Mouse (Mus musculus) retina, postnatal 7 days (tissue): ENCODE results near the gene Neurod4.
A peak's percentile ranks its signal among the peaks of the same experiment; 100 is the strongest.
"Not testable (repeated sequence)": the region's sequence is repeated elsewhere in the genome, so short reads cannot be mapped to it uniquely, and the experiment has no call there.

Experiments used
- DNase-seq: peaks from one replicate; pipeline ENCODE4 v3.0.0-alpha.2; 2012; ENCODE audit warnings: low read depth, low spot score

Neurod4 gene

DNA sequence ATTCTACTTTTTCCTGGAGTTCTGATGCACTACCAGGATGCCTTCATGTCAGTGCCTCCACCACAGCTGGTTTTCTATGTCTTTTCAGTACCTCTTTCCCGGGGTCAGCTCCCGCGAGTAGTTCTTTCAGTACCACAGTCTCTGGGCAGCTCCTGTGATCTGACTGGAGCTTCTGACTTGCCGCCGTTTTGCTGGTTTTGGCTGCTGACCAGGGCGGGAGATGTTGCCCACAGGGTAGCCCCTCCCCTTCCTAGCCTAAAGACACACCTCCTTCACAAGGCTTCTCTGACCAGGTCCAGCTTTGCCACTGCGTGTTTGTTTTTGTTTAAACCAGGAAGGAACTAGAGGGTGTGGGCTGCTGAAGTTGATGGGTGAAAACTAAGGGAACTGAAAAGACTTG, at the start of gene Neurod4:
Neurod4 (minus strand) TSS at position 175 of the 400 bp plus-strand sequence.
- DNase-seq = no peak

- no peak for DNase-seq
These were observed 44.2 kb upstream of the Neurod4 start for GRCm38 (mm10) chr10:130324243-130324642.

GRCm38 (mm10) chr10:130322637-130323036, 42.6 kb upstream of the Neurod4 start, which contains the start of gene Tespa1:
TSS of gene Tespa1 (plus strand) at chr10:130322870.
- no peak for DNase-seq

DNA sequence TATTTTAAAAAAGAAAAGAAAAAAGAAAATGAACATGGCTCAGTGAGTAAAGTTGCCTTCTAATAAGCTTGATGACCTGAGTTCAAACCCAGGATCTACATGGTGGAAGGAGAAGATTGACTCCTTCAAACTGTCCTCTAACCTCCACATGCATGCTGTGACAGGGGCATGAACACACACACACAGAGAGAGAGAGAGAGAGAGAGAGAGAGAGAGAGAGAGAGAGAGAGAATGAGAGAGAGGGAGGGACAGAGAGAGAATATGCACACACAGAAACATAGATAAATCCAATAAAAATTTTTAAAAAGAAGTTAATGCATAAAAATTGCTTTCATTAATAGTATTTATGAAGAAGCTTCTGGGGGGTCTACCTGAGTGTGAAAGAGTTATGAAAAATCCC, 42.0 kb upstream of the Neurod4 start:
- no peak for DNase-seq

GRCm38 (mm10) chr10:130320715-130321114, 40.7 kb upstream of the Neurod4 start:
- no peak for DNase-seq

- no peak for DNase-seq
These were observed 38.7 kb upstream of the Neurod4 start for GRCm38 (mm10) chr10:130318720-130319119.

DNA sequence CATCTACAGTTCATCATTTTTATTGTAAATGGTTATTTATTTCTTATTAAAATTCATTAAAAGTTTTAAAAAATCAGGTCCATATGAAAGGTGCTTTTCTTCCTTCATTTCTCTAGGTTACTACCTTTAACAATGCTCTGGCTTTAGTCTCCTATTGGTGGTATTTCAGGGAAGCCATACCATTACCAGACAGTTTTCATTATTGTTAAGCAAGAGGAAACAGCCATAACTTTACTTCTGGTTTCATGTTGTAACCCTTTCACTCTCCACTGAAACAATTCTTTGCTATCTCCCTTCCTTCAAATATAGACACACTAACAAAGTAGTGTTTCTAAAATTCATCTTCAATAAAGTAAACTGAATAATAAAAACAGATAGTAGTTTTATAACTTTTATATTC, 35.8 kb upstream of the Neurod4 start:
- DNase-seq = no peak

- peak; percentile 51 for DNase-seq
These were observed 34.2 kb upstream of the Neurod4 start for GRCm38 (mm10) chr10:130314110-130314829.

DNA sequence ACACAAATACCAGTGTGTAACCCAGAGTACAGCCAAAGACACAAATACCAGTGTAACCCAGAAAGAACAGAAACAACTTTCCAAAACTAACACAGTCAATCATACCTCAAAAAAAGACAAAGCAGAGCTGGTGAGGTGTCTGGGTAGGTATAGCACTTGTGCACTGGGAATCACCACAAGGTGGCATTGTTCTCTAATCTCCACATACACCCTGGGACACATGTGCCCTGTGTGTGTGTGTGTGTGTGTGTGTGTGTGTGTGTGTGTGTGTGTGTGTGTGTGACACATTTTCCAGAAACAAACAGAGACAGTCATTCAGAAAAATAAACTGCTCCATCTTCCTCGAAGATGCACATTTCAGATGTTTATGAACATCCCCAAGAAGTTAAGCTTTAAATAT, 33.5 kb upstream of the Neurod4 start:
- no peak for DNase-seq

GRCm38 (mm10) chr10:130311534-130312227, 31.6 kb upstream of the Neurod4 start:
- DNase-seq = no peak

GRCm38 (mm10) chr10:130304138-130304537, 24.1 kb upstream of the Neurod4 start:
- DNase-seq = not testable (repeated sequence)

DNA sequence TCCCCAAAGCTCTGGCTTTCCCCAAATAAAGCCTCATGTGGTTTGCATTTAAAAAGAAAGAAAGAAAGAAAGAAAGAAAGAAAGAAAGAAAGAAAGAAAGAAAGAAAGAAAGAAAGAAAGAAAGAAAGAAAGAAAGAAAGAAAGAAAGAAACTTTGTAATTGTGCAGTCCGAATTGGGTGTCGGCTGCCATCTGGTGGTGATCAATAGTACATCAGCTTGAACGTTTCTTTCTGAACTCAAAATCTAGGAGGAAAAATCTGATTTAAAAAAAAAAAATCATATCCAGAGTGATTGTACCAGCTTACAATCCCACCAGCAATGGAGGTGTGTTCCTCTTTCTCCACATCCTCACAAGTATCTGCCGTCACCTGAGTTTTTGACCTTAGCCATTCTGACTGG, 18.7 kb upstream of the Neurod4 start:
- not testable (repeated sequence) for DNase-seq

DNA sequence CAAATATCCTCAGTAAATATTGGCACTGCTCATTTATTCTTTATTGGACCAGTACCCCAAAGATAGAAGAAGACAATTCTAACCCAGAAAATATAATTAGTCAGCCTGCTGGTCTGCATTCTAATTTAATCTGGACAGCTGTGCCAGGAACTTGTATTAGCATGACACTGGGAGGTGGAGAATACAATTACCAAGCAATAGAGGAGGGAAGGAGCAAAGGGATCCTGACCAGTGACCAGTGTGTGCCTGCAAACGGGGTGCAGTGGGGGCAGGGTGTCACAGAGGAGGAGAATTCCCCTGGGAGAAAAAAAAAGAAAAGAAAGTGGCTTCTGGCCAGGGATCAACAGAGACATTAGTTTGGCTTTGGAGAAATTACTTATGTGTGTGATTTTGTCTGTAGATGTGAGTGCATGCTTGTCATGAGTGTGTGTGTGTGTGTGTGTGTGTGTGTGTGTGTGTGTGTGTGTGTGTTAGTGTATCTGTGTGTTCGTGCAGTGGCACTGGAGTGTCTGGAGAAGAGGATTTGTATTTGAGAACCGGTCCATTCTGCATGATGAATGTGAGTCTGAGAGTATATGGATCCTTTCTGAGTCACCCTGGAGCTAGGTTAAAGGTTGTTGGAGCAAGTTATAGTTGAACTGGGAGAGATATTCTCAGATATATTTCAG, 13.8 kb upstream of the Neurod4 start:
- DNase-seq = no peak

- no peak for DNase-seq
These were observed 8.0 kb upstream of the Neurod4 start for GRCm38 (mm10) chr10:130288007-130288406.

DNA sequence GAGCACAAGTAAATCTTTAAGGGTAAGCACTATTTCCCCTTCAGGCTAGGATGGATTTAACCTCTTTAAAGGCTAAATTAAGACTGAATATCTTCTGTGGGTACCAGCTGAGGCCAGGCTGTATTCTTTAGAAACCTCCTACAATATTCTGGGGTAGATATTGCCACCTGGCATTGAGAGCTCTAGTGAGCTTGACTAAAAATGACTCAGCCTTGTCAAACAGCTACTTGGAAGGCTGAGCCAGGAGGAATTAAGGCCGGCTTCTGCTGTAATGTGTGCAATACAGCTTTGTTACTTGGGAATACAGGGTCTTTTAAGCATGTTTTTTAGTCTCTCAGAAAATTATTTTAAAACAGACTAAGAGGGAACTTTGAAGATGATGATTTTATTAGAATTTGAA, 7.2 kb upstream of the Neurod4 start:
- DNase-seq = no peak

- no peak for DNase-seq
These were observed 2.0 kb upstream of the Neurod4 start for GRCm38 (mm10) chr10:130281982-130282449.

DNA sequence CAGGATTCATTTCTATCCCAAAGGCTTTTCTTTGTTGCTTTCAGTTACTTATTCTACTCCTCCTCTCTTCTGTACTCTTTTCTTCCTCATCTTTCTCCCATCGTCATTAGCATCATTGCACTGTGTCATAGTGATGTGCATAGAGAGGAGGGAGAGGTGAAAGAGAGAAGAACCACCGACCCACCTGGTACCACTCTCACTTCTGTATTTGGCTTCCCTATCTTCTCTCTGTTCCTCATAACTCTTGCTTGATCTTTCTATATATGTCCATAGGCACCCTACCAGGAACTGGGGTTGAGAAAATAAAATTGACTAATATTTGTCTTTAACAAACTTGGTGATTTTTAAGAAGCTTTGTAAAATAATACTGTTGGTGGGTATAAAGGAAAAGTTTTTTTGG, 3.5 kb downstream of the Neurod4 start:
- DNase-seq = no peak

DNA sequence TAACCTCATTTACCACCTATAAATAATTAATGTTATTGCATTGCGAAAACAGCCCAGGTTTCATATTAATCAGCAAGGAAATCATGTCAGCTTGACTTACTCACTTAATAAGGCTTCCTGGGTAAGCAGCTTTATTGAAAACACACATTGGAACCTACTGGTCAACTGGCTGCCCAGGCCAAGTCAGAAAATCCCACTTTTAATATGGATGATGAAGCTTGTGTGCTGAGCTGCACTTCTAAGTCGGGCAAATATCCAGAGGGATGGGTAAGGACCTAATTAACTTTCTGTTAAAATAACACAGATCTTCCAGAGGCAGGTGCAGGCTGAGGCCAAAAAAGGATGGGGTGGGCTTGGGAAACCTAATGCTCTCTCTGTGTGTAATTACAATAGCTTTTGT, 4.3 kb downstream of the Neurod4 start:
- DNase-seq = no peak

DNA sequence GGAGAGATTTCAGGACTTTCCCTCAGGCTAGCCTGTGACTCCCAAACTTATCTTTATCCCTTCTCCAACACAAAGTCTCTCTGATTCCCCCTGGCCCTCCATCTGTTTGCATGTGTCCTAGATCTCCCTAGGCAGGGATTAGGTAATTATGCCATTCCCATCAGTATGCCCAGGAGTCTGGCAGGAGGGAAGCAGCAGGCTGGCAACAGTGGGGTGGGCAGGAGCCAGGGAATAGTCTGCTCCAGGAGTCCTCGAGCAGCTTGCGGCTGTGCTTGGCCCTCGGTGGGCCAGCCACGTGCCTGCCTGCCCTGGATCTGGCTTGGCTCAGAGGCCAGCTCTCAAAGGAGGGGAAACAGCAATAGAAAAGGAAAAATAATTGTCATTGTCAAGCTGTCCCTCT, 16.8 kb downstream of the Neurod4 start:
- DNase-seq = peak; percentile 49

DNA sequence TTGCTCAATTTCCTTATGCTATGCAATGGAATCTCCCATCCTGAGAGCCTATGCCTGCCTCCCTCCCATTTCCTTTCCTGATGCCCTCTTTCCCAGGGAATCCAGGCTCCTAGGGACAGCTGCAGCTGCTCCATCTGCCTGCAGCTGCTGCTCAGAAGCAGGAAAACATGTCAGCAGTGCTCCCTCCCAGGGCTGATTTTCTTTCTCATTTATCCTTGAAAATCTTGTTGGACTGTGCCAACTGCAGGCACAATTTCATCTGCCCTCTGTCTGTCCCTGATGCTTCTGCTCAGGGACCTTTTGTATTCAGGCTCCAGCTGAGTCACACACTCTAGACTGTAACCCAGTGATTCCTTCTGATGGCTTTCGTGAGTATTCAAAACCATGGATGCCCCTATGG, 20.6 kb downstream of the Neurod4 start:
- no peak for DNase-seq

GRCm38 (mm10) chr10:130244271-130244670, 35.8 kb downstream of the Neurod4 start:
- peak; percentile 43 for DNase-seq
